Mouse (Mus musculus): ENCODE data around the gene Klf3.

Klf3 gene

GRCm38 (mm10) chr5:64802795-64803719 lies at the start of gene Klf3:
Gene Klf3 (plus strand): TSS chr5:64803388.
- DNase-seq (ENCODE audit: low read depth): peak; percentile 92

- peak; percentile 59 for DNase-seq (ENCODE audit: low read depth)
Measured at GRCm38 (mm10) chr5:64762295-64762694, 40.9 kb upstream of the Klf3 start.

- peak; percentile 47 for DNase-seq (ENCODE audit: low read depth)
Measured at GRCm38 (mm10) chr5:64764452-64764851, 38.7 kb upstream of the Klf3 start.

- DNase-seq (ENCODE audit: low read depth): peak; percentile 52
Measured at GRCm38 (mm10) chr5:64765765-64766164, 37.4 kb upstream of the Klf3 start.

DNA sequence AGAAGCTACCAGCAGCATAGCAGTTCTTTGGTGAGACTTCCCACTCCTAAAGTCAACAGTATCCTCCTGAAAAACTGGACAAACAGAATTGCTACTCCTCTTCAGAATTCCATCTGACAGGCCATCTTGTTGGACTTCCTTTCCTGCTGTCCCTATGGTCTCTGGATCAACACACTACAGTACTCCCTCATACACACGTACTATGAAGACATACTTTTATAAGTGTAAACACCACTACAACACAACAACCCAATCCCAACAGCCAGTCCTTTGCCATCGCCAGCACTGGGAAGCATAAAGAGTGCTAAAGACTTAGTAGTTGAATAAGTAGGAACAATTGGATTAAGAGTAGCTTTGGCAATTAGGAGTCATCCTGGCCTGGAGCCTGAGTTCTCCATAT lies 36.6 kb upstream of the Klf3 start:
- DNase-seq (ENCODE audit: low read depth): no peak

- DNase-seq (ENCODE audit: low read depth): peak; percentile 72
Measured at GRCm38 (mm10) chr5:64771619-64772018, 31.6 kb upstream of the Klf3 start.

DNA sequence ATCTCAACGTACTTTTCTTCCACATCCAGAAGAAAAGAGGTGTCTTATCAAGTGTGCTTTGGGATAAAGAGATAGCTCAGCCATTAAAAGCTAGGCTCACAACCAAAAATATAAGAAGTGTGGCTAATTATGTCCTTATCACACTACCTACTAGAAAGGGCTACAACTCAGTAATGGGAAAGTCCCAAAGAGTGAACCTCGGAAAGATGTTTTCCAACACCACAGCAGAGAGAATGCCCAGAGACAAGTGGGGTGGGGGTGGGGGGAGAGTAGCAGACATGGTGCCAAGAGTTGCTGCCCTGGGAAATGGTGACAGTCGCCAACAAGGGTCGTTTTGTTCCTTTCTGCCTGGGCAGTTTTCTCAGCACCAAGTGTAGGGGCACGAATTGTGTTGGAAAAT lies 25.0 kb upstream of the Klf3 start:
- peak; percentile 44 for DNase-seq (ENCODE audit: low read depth)

DNA sequence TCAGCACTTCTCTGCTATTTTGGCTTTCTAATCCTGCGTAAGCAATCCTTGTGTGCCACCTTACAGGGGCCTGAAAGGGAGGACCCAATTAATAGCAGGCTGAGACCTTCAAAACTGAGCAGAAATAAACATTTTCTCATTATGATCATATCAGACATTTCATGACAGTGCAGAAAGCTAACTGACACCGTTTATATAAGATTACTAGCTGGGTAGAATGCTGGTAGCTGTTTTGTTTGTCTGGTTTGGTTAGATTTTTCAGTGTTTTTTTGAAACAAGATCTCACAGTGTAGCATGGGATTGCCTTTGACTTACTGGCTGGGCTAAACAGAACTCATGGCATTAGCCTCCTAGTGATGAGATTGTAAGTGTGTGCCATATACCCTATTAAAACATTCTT lies 23.9 kb upstream of the Klf3 start:
- DNase-seq (ENCODE audit: low read depth): no peak

GRCm38 (mm10) chr5:64780778-64781177 lies 22.4 kb upstream of the Klf3 start:
- peak; percentile 78 for DNase-seq (ENCODE audit: low read depth)

DNA sequence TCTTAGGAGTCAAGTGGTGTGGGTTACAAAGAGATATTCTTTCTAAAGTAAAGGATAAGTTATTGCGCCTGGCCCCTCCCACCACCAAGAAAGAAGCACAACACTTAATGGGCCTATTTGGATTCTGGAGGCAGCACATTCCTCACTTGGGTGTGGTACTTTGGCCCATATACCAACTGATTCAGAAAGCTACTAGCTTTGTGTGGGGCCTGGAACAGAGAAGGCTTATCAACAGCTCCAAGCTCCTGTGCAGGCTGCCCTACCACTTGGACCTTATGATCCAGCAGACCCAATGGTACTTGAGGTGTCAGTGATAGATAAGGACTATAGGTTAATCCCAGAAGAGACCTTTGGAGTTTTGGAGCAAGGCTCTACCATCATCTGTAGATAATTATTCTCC lies 15.0 kb upstream of the Klf3 start:
- DNase-seq (ENCODE audit: low read depth): no peak

DNA sequence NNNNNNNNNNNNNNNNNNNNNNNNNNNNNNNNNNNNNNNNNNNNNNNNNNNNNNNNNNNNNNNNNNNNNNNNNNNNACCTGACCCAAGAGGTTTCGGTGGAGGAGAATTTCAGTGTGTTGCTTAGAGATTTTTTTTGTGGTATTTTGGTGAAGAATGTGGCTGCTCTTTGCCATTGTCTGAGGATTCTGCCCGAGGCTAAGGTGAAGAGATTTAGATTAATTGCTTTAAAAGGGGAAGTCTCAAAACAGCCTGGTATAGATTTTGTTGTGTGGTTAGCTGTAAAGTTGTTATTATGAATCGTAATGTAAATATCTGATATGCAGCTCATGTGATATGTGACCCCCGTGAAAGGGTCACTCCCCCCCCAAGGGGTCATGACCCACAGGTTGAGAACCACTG lies 5.0 kb upstream of the Klf3 start:
- no peak for DNase-seq (ENCODE audit: low read depth)

DNA sequence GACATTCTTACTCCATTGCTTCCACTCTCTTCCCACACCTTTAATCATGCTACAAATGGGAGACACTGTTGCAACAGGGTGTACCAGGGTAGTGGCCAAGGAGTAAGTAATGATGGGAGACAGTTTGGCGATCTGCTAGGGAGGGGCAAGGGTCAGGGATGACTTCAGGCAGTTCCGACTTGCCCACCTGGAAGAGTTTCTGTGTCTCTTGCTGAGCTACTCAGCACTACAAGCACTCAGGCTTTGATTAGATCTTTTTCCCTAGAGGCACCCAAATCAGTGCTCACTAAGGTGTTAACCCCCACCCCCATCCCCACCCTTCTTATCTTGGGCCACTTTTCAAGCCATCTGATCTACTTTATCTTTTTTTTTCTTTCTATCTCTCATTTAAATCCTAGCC lies 1.6 kb upstream of the Klf3 start:
- DNase-seq (ENCODE audit: low read depth): peak; percentile 21

DNA sequence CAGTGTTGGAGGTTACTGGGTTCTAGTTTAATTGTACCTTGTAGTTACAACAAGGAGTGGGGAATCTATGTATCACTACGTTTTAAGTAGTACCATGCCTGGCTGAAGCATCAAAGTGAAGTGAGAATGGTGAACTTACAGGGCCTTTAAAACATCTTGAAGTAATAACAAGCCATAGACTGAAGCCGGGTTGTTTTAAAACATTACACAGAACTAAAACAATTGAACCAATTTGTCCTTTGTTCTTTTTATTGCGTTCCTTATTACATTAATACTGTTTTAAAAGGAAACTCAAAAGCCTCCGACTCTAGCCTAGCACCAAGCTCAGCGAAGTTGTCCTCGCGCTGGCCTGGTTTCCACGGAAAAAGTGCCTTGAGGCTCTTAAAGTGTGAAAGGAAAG lies 1.0 kb upstream of the Klf3 start:
- DNase-seq (ENCODE audit: low read depth): peak; percentile 54

- DNase-seq (ENCODE audit: low read depth): peak; percentile 68
Measured at GRCm38 (mm10) chr5:64803720-64804462, 703 bp downstream of the Klf3 start.

- peak; percentile 76 for DNase-seq (ENCODE audit: low read depth)
Measured at GRCm38 (mm10) chr5:64805131-64805872, 2.1 kb downstream of the Klf3 start.

- DNase-seq (ENCODE audit: low read depth): peak; percentile 89
Measured at GRCm38 (mm10) chr5:64805873-64806505, 2.8 kb downstream of the Klf3 start.

DNA sequence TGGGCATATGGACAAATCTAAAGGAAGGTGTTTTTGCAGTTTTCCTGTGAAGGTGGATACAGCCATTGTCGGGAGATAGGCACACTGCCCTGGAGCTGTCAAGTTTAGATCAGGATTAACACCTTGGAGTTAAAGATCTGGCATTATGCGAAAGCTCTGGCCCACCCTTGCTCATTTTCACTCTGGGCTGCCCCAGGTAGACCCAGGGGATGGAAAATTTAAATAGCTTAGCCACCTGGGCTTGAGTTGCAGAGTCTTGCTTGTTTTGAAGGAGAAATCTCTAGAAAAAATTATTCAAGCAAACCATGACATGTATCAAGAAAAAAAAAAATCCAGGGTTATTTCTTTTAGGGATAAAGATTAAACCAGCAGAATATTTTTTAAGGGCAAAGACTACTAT lies 3.4 kb downstream of the Klf3 start:
- DNase-seq (ENCODE audit: low read depth): no peak

DNA sequence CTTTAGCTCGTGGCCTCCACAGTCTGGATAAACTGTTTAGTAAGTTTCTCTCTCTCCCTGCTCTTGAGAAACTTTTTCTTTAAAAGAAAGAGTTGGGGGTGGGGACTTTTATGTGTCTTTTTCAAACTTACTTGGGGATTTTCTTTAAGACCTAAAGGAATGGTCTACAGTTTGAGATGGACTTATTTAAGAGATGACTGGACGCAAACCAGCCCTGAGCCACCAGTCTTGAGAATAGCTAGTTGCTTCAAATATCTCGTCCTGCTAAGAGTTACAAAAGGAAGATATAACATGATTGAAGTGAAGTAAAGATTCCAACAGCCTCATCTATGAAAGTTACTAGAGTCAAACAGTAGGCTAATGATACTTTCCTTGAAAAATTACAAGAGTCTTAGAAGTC lies 4.0 kb downstream of the Klf3 start:
- DNase-seq (ENCODE audit: low read depth): peak; percentile 67

GRCm38 (mm10) chr5:64807603-64808002 lies 4.4 kb downstream of the Klf3 start:
- DNase-seq (ENCODE audit: low read depth): no peak

DNA sequence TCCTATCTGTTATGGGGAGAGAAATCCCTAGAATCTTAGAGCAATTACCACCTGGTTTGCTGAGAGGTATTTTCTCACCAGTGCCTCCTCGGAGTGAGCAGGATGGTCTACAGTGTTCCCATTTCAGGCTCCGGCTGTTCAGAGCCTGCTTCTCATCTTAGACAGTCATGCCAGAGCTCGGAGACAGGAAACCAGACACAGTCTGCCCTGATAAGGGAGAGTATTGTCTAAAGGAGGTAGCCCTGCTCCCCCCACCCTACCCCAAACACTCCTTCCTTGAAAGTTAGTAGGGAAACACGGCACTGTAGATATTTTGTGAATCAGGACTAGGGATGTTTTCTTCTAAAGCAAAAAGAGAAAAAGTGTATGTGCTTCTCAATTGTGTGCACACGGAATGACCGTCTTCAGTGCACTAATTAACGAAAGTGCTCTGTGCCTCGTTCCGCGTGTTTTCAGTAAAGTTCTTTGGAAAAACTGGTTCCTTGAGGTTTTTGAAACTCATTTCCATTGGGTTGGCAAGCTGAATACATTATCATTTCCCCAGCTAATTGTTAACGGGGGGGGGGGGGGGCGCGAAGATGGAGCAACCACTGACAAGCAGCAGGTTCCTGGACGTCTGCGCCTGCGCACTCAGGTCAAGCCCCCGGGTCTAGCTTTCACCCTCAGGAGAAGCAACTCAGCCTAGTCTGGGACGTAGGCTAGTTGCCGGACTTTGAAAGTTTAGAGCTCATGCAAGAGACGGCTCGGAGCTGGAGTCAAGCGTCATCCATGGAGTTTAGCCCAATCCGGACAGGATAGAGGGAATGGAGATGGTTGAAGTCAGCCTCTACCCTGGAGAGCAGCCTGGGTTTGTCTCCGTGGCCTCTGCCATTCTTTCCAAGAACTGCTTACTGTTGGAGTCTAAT lies 5.2 kb downstream of the Klf3 start:
- DNase-seq (ENCODE audit: low read depth): peak; percentile 46

- no peak for DNase-seq (ENCODE audit: low read depth)
Measured at GRCm38 (mm10) chr5:64809257-64809656, 6.1 kb downstream of the Klf3 start.

Data from induced T-regulatory cell, adult 2 months (primary cell).